Mouse (Mus musculus): ENCODE measurements around the gene Ifngr2. TPM values are rescaled to one million over a fixed set of nuclear protein-coding genes. Genes with fewer than 3 reads are reported as not detected.

The Ifngr2 gene
- polyA plus RNA-seq, 1 experiment: 18.7 TPM

DNA sequence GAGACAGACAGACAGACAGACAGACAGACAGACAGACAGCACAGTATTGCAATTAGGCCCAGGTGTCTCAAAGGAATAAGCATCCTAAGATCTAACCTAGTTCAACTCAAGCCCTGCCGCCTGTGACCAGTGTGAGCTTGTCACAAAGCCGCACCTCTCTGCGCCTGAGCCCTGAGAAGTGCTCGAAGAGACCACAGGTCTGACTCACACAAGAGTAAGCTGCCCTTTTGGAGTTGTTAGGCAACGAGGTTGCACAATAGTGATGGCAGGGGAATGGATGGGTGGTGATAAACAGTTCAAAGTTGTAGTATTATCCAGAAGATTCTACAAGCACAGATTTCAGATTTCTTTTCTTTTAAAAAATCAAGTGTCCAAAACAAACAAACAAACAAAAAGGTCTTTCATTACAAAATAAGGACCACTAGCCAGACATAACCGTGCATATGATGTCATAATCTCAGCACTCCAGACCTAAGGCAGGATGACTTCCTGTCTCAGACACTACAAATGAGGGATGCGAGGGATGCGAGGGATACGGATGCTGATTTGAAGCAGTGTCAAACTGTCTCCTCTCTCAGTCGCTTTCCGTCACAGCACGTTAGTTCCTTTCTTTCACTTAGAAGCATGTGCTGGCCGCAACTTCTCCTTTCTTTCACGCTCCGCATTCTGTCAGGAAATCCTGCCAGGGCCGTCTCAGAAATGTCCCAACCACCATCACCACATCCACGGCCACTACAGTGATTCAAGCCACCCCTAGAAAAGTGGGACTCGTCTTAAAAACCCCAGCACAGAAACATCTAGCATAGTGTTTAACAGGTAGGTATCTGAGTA, 24.2 kb upstream of the Ifngr2 start:
- Histone ChIP-seq H3K4me2 (ENCODE audit: low read depth) (peak overlapping the region; percentile 0), H3ac (ENCODE audit: control insufficient read depth, insufficient read length) (no peak overlapping the region), H3K27me3 (ENCODE audit: control insufficient read depth, insufficient read depth, insufficient read length) (no peaks in the 10 kb centered on the region), H3K4me3 (no peak overlapping the region), H3K79me2 (ENCODE audit: control insufficient read depth, insufficient read depth) (no peaks in the 10 kb centered on the region), H3K36me3 (ENCODE audit: control insufficient read depth, insufficient read depth) (no peaks in the 10 kb centered on the region)
- no peak for TF ChIP-seq MAX (IDR thresholded peaks at IDR 0.05; ENCODE audit: low read depth)
- TF ChIP-seq CEBPB (IDR thresholded peaks at IDR 0.05; ENCODE audit: insufficient read depth, poor library complexity, severe bottlenecking): peak; percentile 99
- TF ChIP-seq MYOD1 (IDR thresholded peaks at IDR 0.05; ENCODE audit: control insufficient read depth in 1 of 3, insufficient read length in 2 of 3, low read depth in 2 of 3): no peak
- no peak for TF ChIP-seq TCF12 (IDR thresholded peaks at IDR 0.05; ENCODE audit: insufficient read depth, poor library complexity, severe bottlenecking)
- no peak for TF ChIP-seq TCF3 (IDR thresholded peaks at IDR 0.05; ENCODE audit: insufficient read length, low read depth)

- Histone ChIP-seq H3ac (ENCODE audit: control insufficient read depth, insufficient read length) (no peak overlapping the region), H3K4me3 (no peak overlapping the region), H3K79me2 (ENCODE audit: control insufficient read depth, insufficient read depth) (no peaks in the 10 kb centered on the region), H3K4me2 (ENCODE audit: low read depth) (no peak overlapping the region), H3K27me3 (ENCODE audit: control insufficient read depth, insufficient read depth, insufficient read length) (no peaks in the 10 kb centered on the region), H3K36me3 (ENCODE audit: control insufficient read depth, insufficient read depth) (no peaks in the 10 kb centered on the region)
- no peak for TF ChIP-seq POLR2AphosphoS2 (IDR thresholded peaks at IDR 0.05; ENCODE audit: insufficient read length, low read depth)
- no peak for TF ChIP-seq MYOD1 (IDR thresholded peaks at IDR 0.05; ENCODE audit: control insufficient read depth in 1 of 3, insufficient read length in 2 of 3, low read depth in 2 of 3)
- TF ChIP-seq CEBPB (IDR thresholded peaks at IDR 0.05; ENCODE audit: insufficient read depth, poor library complexity, severe bottlenecking): no peak
- no peak for TF ChIP-seq TCF12 (IDR thresholded peaks at IDR 0.05; ENCODE audit: insufficient read depth, poor library complexity, severe bottlenecking)
- no peak for TF ChIP-seq E2F4 (IDR thresholded peaks at IDR 0.05; ENCODE audit: insufficient read depth)
- TF ChIP-seq MYOG (IDR thresholded peaks at IDR 0.05; ENCODE audit: control insufficient read depth in 1 of 3, insufficient read depth in 1 of 3, insufficient read length in 2 of 3, low read depth in 2 of 3): no peak
- no peak for TF ChIP-seq MAX (IDR thresholded peaks at IDR 0.05; ENCODE audit: low read depth)
- no peak for TF ChIP-seq SRF (IDR thresholded peaks at IDR 0.05; ENCODE audit: control insufficient read depth, insufficient read length, low read depth)
- no peak for TF ChIP-seq TCF3 (IDR thresholded peaks at IDR 0.05; ENCODE audit: insufficient read length, low read depth)
- TF ChIP-seq POLR2A (IDR thresholded peaks at IDR 0.05; ENCODE audit: insufficient read length, low read depth): no peak
- TF ChIP-seq REST (IDR thresholded peaks at IDR 0.05; ENCODE audit: insufficient read depth, insufficient read length): no peak
- TF ChIP-seq USF1 (IDR thresholded peaks at IDR 0.05; ENCODE audit: low read depth): no peak
Observed at GRCm38 (mm10) chr16:91524206-91524605, 22.7 kb upstream of the Ifngr2 start.

DNA sequence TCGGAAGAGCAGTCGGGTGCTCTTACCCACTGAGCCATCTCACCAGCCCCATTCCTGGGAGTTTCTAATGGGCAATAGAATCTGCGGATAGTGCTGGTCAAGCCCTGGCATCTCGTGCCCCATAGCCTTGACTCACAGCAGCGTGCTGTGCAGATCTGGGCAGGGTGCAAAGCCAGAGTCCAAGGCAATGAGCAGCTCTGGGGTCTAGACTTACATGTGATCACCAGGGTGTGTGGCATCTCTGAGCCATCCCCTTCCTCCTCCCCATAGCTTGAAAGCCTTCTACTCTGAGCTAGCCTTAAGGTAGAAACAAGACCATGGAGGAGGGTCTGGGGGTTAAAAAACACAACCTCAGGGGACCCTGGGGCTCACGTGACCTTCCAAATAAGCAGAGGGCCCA, 20.6 kb upstream of the Ifngr2 start:
- no peak overlapping the region for H3ac ChIP-seq (ENCODE audit: control insufficient read depth, insufficient read length)
- TF ChIP-seq MYOG (IDR thresholded peaks at IDR 0.05; ENCODE audit: control insufficient read depth in 1 of 3, insufficient read depth in 1 of 3, insufficient read length in 2 of 3, low read depth in 2 of 3) (no peak), CEBPB (IDR thresholded peaks at IDR 0.05; ENCODE audit: insufficient read depth, poor library complexity, severe bottlenecking) (no peak), MAX (IDR thresholded peaks at IDR 0.05; ENCODE audit: low read depth) (no peak), E2F4 (IDR thresholded peaks at IDR 0.05; ENCODE audit: insufficient read depth) (no peak), TCF12 (IDR thresholded peaks at IDR 0.05; ENCODE audit: insufficient read depth, poor library complexity, severe bottlenecking) (no peak), REST (IDR thresholded peaks at IDR 0.05; ENCODE audit: insufficient read depth, insufficient read length) (no peak), POLR2AphosphoS2 (IDR thresholded peaks at IDR 0.05; ENCODE audit: insufficient read length, low read depth) (no peak), POLR2A (IDR thresholded peaks at IDR 0.05; ENCODE audit: insufficient read length, low read depth) (no peak), MYOD1 (IDR thresholded peaks at IDR 0.05; ENCODE audit: control insufficient read depth in 1 of 3, insufficient read length in 2 of 3, low read depth in 2 of 3) (no peak), USF1 (IDR thresholded peaks at IDR 0.05; ENCODE audit: low read depth) (no peak), TCF3 (IDR thresholded peaks at IDR 0.05; ENCODE audit: insufficient read length, low read depth) (no peak)
- H3K79me2 ChIP-seq (ENCODE audit: control insufficient read depth, insufficient read depth): no peaks in the 10 kb centered on the region
- H3K27me3 ChIP-seq (ENCODE audit: control insufficient read depth, insufficient read depth, insufficient read length): no peaks in the 10 kb centered on the region
- H3K4me2 ChIP-seq (ENCODE audit: low read depth): no peak overlapping the region
- H3K36me3 ChIP-seq (ENCODE audit: control insufficient read depth, insufficient read depth): no peaks in the 10 kb centered on the region
- H3K4me3 ChIP-seq: no peak overlapping the region

- H3K27me3 ChIP-seq (ENCODE audit: control insufficient read depth, insufficient read depth, insufficient read length): no peaks in the 10 kb centered on the region
- no peaks in the 10 kb centered on the region for H3K36me3 ChIP-seq (ENCODE audit: control insufficient read depth, insufficient read depth)
- TF ChIP-seq MAX (IDR thresholded peaks at IDR 0.05; ENCODE audit: low read depth) (no peak), USF1 (IDR thresholded peaks at IDR 0.05; ENCODE audit: low read depth) (no peak), REST (IDR thresholded peaks at IDR 0.05; ENCODE audit: insufficient read depth, insufficient read length) (no peak), TCF3 (IDR thresholded peaks at IDR 0.05; ENCODE audit: insufficient read length, low read depth) (no peak), SRF (IDR thresholded peaks at IDR 0.05; ENCODE audit: control insufficient read depth, insufficient read length, low read depth) (no peak), MYOG (IDR thresholded peaks at IDR 0.05; ENCODE audit: control insufficient read depth in 1 of 3, insufficient read depth in 1 of 3, insufficient read length in 2 of 3, low read depth in 2 of 3) (no peak)
- no peak overlapping the region for H3ac ChIP-seq (ENCODE audit: control insufficient read depth, insufficient read length)
- no peak overlapping the region for H3K4me3 ChIP-seq
- no peak overlapping the region for H3K4me2 ChIP-seq (ENCODE audit: low read depth)
- no peaks in the 10 kb centered on the region for H3K79me2 ChIP-seq (ENCODE audit: control insufficient read depth, insufficient read depth)
Observed at GRCm38 (mm10) chr16:91527051-91527450, 19.8 kb upstream of the Ifngr2 start.

DNA sequence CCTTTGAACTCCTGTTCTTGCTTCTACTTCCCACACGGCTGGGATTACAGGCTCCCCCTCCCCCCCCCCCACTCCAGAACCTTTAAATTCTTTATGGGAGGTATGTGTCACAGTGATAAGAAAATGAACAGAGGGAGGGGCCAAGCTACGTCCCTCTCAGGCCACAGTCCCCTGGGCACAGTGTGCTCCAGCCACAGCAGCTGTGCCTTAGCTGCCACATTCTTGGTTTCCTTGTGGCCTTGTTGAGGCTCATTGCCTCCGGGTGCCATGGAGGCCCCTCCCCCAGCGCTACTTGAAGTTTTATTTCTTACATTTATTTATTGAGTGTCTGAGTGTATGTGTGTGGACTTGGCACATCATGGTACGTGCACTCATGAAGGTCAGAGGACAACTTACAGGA, 19.4 kb upstream of the Ifngr2 start:
- H3K4me2 ChIP-seq (ENCODE audit: low read depth): no peak overlapping the region
- H3K36me3 ChIP-seq (ENCODE audit: control insufficient read depth, insufficient read depth): no peaks in the 10 kb centered on the region
- TF ChIP-seq TCF12 (IDR thresholded peaks at IDR 0.05; ENCODE audit: insufficient read depth, poor library complexity, severe bottlenecking) (no peak), MYOG (IDR thresholded peaks at IDR 0.05; ENCODE audit: control insufficient read depth in 1 of 3, insufficient read depth in 1 of 3, insufficient read length in 2 of 3, low read depth in 2 of 3) (peak; percentile 86 to 97 (median 93)), TCF3 (IDR thresholded peaks at IDR 0.05; ENCODE audit: insufficient read length, low read depth) (peak; percentile 62), SRF (IDR thresholded peaks at IDR 0.05; ENCODE audit: control insufficient read depth, insufficient read length, low read depth) (no peak), MYOD1 (IDR thresholded peaks at IDR 0.05; ENCODE audit: control insufficient read depth in 1 of 3, insufficient read length in 2 of 3, low read depth in 2 of 3) (peak; percentile 4 to 94 (median 81))
- no peaks in the 10 kb centered on the region for H3K27me3 ChIP-seq (ENCODE audit: control insufficient read depth, insufficient read depth, insufficient read length)
- no peaks in the 10 kb centered on the region for H3K79me2 ChIP-seq (ENCODE audit: control insufficient read depth, insufficient read depth)
- H3ac ChIP-seq (ENCODE audit: control insufficient read depth, insufficient read length): no peak overlapping the region
- H3K4me3 ChIP-seq: no peak overlapping the region

Data from myocyte (in vitro differentiated cells).